Mouse (Mus musculus) thymus, postnatal 10 days (tissue): Measurements from ENCODE around the gene Uvrag.

ENCODE experiments used
- DNase-seq, 2 experiments: peaks; one replicate each; pipeline ENCODE4 v3.0.0; 2021; ENCODE audit warnings: low spot score in 2 of 2

Uvrag gene

GRCm38 (mm10) chr7:99140984-99141918 is at the start of gene Uvrag:
Uvrag (minus strand) TSS chr7:99141141.
- DNase-seq: peak; percentile 97 to 98

DNA sequence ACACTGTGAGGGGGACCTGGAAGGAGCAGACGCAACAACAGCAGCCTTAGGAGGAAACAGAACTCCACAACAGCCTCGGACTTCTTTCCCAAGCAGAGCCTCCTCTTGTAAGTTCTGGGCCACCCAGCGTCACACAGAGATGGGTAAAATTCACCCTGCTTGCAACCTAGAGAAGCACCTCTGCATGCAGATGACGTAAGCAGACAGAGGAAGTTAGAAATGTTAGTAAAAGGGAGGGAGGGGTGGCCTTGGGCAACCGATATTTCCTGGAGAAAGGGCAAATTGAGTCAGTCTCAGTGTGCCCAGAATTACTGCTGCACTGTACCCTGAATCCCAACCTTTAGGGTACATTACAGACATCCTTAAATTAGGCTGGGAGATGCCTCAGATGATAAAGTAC is 48.9 kb upstream of the Uvrag start:
- no peak for DNase-seq

DNA sequence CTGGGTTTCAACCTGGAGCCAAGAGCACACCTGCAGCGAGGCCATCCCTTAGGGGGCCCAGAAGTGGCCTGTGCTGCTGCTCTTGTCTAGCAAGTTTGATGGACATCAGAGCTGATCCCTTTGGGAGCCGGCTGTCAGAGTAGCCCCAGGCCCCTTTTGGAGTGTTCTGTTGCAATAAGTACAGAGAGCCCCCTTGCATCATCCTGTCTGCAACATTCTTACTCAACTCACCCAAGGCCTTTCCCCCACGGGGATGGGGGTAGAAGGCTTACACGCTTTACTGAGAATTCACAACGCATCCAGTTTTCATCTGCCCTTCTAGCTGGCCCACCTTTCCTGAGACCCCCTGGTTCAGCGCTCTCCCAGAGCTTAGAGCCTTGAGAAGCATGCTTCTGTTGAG is 47.7 kb upstream of the Uvrag start:
- DNase-seq: no peak

DNA sequence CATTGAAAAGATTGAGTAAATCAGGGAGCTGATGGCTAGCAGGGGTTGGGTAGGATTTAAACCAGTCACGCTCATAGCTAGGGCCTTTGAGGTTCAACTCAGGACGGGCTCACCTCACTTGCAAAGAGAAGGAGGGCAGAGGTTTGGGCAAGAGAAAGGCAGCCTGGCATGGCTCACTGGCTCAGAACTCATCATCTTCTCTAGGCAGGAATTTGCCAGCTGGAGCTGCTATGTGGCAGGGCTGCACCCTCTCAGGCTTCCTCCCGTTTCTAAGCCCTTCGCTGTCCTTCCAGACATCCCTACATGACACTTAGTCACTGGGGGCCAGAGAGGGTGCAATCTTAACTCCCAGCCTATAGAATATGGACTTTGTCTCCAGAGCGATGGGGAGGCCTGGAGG is 46.5 kb upstream of the Uvrag start:
- DNase-seq: no peak

DNA sequence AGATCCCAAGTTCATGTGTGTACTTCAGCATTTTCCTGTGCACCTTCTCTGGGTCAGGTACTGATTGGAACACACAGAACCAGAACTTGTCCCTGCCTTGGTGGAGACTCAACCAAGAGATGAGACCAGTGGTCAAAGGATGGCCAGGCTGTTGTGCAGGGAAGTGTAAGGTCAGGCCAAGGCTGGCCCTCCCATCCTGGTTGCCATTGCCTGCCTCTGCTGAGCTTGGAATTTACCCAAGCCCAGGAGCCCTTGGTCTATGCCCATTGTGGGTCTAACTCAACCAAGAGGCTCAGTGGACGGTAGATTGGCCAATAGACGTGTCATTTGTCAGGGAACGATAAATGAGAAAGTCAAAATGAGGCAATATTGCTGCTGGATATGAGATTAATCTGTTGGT is 44.5 kb upstream of the Uvrag start:
- no peak for DNase-seq

DNA sequence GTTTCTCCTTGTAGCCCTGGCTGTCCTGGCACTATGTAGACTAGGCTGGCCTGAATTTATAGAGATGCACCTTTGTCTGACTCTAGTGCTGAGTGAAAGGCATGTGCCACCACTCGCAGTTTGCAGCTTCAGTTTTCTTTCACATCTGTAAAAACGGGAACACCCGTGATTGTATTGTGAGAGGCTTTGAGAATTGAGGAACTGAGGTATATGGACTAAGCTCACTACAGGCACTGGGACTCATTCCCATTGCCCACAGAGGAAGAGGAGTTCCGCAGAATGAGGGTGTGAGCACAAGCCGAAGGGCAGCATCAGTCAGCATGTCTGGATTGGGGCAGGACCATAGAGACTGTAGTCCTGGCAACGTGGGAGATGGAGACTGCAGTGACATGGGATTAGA is 42.8 kb upstream of the Uvrag start:
- no peak for DNase-seq

DNA sequence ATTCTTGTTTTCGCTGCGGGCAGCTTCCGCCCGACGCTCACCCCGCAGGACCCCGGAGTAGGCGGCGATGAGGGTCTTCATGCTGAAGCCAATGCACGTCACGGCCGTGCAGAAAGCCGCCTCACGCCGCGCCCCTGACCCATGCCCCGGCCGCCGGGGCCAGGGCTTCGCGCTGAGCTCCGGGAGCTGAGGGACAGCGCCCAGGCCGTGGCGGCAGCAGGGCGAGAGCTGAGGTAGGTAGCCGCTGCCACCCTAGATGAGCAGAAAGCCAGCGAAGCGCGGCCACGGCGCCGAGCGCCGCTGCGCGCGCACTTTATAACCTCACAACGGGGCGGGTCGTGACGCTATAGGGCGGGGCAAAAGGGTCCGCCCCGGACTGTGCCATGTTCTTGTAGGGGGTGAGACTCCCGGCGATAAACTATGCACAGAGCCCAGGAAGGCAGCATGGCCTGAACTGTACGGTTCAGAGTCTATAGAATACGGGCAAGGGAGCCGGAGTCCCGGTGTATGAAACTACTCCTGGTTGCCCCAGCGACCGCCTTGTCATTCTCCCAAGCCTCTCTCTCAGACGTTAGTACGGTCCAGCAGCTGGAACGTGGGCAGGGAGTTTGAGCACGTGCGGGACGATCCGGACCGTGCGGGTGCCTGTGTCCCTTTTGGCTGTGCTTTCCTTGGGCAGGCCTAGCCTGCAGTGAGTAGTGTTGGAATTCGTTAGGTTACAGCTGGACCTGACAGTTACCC is 41.7 kb upstream of the Uvrag start, which contains the start of gene Dgat2:
Dgat2 (minus strand) TSS at position 288 of the 741 bp plus-strand sequence.
- DNase-seq: peak; percentile 81 to 93

DNA sequence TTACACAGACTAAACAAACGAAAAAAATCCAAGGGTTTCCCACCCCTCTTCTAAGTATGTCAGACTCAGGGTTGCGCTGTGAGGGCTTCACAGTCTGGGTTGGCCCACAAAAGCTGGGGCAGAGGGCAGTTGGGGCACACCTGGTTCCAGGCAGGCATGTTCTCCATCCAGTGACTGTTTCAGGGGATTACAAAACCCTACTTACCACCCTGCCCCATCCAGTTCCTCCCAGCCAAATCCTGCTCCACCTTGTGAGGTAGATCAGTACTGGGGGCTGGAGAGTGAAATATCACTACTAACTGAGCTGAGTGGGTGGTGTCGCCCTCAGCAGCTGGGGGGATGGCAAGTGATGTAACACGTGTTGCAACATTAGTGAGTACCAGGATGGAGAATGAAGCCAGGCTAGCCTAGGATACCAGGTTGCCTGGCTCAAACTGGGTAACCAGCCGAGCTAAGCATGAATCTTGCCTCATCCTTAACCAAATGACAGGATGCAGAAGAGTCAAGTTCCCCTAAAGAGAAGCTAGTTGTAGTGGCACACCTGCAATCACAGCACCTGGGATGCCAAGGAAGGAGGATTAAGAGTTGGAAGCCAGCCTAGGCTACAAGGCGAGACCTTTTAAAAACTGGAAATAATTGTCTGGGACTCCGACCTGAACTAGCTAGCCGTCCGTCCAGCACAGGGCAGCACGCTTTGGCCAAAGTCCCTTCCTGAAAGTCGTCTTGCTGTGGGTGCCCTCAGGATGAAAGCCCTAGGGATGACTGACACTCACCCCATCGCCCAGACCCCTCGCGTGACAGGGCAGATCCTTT is 40.9 kb upstream of the Uvrag start:
- DNase-seq: no peak

DNA sequence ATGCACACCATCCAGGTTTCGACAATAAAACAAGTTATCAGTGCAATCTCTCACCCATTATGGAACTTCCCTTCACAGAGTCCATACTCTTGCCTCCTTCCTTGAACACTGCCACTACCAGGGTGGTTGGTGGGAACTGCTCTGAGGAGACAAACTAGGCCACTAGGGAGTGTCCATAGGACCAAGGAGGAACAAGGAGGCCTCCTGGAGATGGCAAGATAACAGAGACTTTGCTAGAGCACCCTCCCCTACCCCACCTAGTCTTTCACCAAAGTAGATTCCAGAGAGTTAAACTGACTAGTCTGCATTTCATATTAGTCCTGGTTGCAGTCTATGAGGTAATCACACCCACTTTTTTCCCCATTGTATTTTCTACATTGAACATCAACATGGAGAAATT is 39.2 kb upstream of the Uvrag start:
- no peak for DNase-seq

GRCm38 (mm10) chr7:99179271-99179670 is 38.3 kb upstream of the Uvrag start:
- DNase-seq: no peak

DNA sequence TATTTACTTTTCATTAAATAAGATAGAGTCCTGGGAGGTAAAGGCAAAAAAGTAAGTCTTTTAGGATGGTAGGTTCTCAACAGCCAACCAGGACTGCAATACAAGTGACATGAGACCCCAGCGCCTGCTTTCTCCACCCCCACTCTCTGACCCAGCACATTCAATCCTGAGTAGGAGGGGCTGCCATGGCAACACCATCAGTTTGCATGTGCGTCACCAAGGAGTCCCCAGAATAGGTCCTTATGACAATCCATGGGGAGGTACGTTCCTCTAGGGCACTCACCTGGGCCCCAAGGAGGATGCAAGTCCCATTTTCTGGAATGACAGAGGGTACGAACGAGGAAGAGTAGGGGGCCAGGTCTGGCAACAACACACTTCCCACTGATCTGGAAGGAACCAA is 36.4 kb upstream of the Uvrag start:
- no peak for DNase-seq

DNA sequence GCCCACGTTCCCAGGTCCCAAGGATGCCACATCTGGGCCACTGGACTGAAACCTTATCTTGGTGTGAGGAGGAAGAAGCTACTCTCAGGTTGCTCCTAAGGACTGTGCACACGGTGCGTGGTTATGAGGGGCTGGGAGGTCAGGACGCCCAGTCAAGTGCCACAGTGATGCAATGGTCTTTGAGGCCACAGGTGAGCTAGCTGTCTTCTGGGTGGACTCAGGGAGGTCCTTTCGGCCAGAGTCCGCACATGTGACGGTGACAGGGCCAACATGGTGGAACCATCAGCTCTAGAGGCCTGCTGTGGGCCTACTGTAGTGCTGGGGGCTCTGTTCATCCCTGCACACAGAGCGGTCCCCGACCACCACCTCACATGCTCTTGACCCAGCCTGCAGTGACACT is 34.7 kb upstream of the Uvrag start:
- DNase-seq: no peak

GRCm38 (mm10) chr7:99175118-99175517 is 34.2 kb upstream of the Uvrag start:
- DNase-seq: no peak

DNA sequence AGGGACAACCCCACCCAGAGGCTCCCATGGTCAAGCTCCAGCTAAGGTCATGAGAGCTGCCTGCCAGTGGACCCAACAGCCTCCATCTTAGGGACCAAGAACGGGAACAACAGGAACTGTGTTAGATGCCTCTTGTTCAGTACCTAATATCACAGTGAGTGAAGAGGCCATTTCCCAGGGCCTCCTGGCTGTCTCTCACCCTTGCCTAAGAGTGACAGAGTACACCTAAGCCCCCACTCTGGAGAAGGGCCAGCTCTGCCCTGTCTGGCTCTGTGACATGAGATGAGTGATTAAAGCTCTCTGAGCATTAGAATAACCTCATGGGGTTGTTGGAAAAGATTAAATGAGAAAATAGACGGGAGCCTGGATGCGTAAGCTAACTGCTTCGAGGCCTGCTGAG is 33.1 kb upstream of the Uvrag start:
- DNase-seq: no peak

DNA sequence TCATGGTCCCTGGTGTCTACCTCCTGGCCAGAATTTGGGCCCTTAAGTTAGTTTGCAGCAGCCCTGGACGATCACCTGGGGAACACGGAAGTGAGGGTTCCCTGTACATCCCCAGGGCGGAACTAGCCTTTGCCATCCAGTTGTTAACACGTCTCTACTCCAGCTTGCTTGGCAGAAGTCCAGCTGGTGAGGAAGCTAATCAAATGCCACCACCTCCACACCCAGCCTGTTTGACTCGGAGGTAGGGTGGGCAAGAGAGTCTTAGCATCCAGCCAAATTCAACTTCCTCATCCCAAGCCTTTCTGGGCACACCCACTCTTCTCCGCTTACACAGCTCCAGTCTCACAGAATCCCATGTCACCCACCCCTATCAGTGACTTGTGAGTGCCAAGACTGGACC is 32.0 kb upstream of the Uvrag start:
- no peak for DNase-seq

DNA sequence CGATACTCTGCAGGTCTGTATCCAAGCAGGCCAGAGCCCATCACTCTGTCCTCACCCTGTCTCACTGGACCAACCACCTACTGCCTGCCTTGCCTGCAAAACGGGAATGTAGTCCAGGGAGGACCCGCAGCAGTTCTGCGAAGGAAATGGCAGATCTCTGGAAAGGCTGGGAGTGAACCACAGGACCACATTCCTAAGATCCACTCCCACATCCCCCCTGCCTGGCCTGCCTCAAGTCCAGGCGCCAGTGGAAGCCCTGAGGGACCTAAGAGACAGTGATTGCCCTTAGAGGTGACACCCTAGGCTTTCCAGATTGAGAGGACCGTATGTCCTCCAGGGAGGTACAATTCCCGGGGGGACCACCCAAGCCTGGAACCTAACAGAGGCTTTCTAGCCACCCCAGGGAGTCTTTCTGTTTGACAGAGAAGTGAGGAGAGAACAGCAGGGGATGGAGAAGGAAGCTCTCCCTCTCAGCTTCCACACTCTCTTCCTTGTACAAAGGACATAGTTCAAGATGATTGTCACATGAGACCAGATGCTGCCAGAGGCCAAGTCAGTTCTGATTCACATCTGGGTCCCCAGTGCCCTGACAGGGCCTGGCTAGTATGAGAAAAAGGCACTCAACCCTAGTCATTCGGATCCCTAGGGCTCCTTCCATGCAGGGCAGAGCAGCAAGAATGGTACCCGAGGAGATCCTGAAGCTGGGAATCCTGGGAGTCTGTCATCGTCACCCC is 31.0 kb upstream of the Uvrag start:
- no peak for DNase-seq

DNA sequence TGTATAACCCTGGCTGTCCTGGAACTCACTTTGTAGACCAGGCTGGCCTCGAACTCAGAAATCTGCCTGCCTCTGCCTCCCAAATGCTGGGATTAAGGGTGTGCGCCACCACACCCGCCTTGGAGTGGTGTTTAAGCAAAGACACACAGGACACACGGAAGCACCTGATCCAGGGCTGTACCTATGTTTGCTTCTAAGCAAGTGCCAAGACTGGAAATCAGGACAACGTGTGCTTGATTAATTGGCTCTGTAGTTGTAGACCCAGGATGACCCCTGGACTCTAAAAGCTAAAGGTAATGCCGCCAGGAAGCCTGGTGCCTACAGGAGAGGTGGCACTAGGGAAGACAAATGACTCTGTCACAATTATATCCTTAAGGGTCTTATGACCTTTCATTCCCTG is 29.6 kb upstream of the Uvrag start:
- DNase-seq: no peak

GRCm38 (mm10) chr7:99169717-99170403 is 28.9 kb upstream of the Uvrag start:
- DNase-seq: no peak

DNA sequence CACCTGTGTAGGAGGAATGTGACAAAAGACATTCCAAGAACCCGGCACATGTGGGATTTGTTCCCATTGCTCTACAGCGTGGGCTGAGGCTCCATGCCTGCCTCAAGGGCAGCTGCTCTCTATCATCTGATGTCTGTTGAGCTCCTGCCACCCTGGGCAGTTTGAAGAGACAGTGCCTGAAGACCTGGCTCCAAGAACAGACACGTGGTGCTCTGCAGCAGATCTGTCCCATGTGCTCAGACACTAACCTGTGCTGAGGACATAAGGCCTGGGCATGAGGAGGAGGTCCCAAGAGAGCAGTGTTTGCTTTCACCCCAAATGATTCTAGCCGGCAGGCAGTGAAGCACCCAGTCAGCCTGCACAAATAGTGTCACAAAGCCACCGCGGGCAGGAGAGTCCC is 27.8 kb upstream of the Uvrag start:
- no peak for DNase-seq

- no peak for DNase-seq
Observed at GRCm38 (mm10) chr7:99167939-99168338, 27.0 kb upstream of the Uvrag start.

- DNase-seq: no peak
Observed at GRCm38 (mm10) chr7:99166159-99166558, 25.2 kb upstream of the Uvrag start.
